Mouse (Mus musculus): Measurements from ENCODE around the gene Pum1. TPM values are rescaled to one million over a fixed set of nuclear protein-coding genes. Genes with fewer than 3 reads are reported as not detected.
"Not testable (repeated sequence)": the region's sequence is repeated elsewhere in the genome, so short reads cannot be mapped to it uniquely, and the experiment has no call there.

Gene Pum1
- polyA plus RNA-seq, 1 experiment: not detected

GRCm38 (mm10) chr4:130664414-130665029, 1.4 kb downstream of the Pum1 start:
- WGBS: 1% methylated on average over 7 of the region's 7 CpGs
- H3K4me3 ChIP-seq (ENCODE audit: insufficient read depth, low read depth, low read length): peak overlapping the region; percentile 97
- no peak overlapping the region for H3K27ac ChIP-seq (ENCODE audit: insufficient read depth, low read depth, low read length)
- H3K4me1 ChIP-seq (ENCODE audit: control insufficient read depth, insufficient read depth, low read length): peaks cover 9% of the 10 kb centered on the region
- no peak for TF ChIP-seq POLR2A (IDR thresholded peaks at IDR 0.05; ENCODE audit: insufficient read depth, low read depth, low read length)

- TF ChIP-seq CTCF (IDR thresholded peaks at IDR 0.05; ENCODE audit: insufficient read depth, low read depth, low read length) (no peak), POLR2A (IDR thresholded peaks at IDR 0.05; ENCODE audit: insufficient read depth, low read depth, low read length) (no peak)
- Histone ChIP-seq H3K4me3 (ENCODE audit: insufficient read depth, low read depth, low read length) (no peak overlapping the region), H3K27ac (ENCODE audit: insufficient read depth, low read depth, low read length) (no peak overlapping the region), H3K4me1 (ENCODE audit: control insufficient read depth, insufficient read depth, low read length) (peaks cover 9% of the 10 kb centered on the region)
- WGBS: 5% methylated on average over 1 of the region's 1 CpGs
Measured at GRCm38 (mm10) chr4:130665176-130665575, 2.1 kb downstream of the Pum1 start.

GRCm38 (mm10) chr4:130667686-130668085, 4.6 kb downstream of the Pum1 start:
- WGBS: 50% methylated on average over 2 of the region's 2 CpGs
- Histone ChIP-seq H3K4me1 (ENCODE audit: control insufficient read depth, insufficient read depth, low read length) (peaks cover 9% of the 10 kb centered on the region), H3K4me3 (ENCODE audit: insufficient read depth, low read depth, low read length) (no peak overlapping the region), H3K27ac (ENCODE audit: insufficient read depth, low read depth, low read length) (no peak overlapping the region)
- TF ChIP-seq POLR2A (IDR thresholded peaks at IDR 0.05; ENCODE audit: insufficient read depth, low read depth, low read length) (no peak), CTCF (IDR thresholded peaks at IDR 0.05; ENCODE audit: insufficient read depth, low read depth, low read length) (no peak)

- TF ChIP-seq POLR2A (IDR thresholded peaks at IDR 0.05; ENCODE audit: insufficient read depth, low read depth, low read length) (no peak), CTCF (IDR thresholded peaks at IDR 0.05; ENCODE audit: insufficient read depth, low read depth, low read length) (no peak)
- no peak overlapping the region for H3K4me3 ChIP-seq (ENCODE audit: insufficient read depth, low read depth, low read length)
- peaks cover 9% of the 10 kb centered on the region for H3K4me1 ChIP-seq (ENCODE audit: control insufficient read depth, insufficient read depth, low read length)
- H3K27ac ChIP-seq (ENCODE audit: insufficient read depth, low read depth, low read length): no peak overlapping the region
- WGBS: 50% methylated on average over 2 of the region's 2 CpGs
Measured at GRCm38 (mm10) chr4:130668541-130668940, 5.4 kb downstream of the Pum1 start.

GRCm38 (mm10) chr4:130668991-130669390, 5.9 kb downstream of the Pum1 start:
- peaks cover 9% of the 10 kb centered on the region for H3K4me1 ChIP-seq (ENCODE audit: control insufficient read depth, insufficient read depth, low read length)
- no peak for TF ChIP-seq POLR2A (IDR thresholded peaks at IDR 0.05; ENCODE audit: insufficient read depth, low read depth, low read length)
- TF ChIP-seq CTCF (IDR thresholded peaks at IDR 0.05; ENCODE audit: insufficient read depth, low read depth, low read length): no peak
- WGBS: 20% methylated on average over 7 of the region's 7 CpGs
- no peak overlapping the region for H3K4me3 ChIP-seq (ENCODE audit: insufficient read depth, low read depth, low read length)
- H3K27ac ChIP-seq (ENCODE audit: insufficient read depth, low read depth, low read length): no peak overlapping the region

- 76% methylated on average over 5 of the region's 5 CpGs for WGBS
- not testable (repeated sequence) for H3K4me3 ChIP-seq (ENCODE audit: insufficient read depth, low read depth, low read length); H3K4me1 ChIP-seq (ENCODE audit: control insufficient read depth, insufficient read depth, low read length)
Measured at GRCm38 (mm10) chr4:130670023-130670422, 6.9 kb downstream of the Pum1 start.

GRCm38 (mm10) chr4:130671079-130671845, 8.1 kb downstream of the Pum1 start:
- WGBS: 85% methylated on average over 4 of the region's 4 CpGs
- H3K4me3 ChIP-seq (ENCODE audit: insufficient read depth, low read depth, low read length): no peak overlapping the region
- H3K27ac ChIP-seq (ENCODE audit: insufficient read depth, low read depth, low read length): no peak overlapping the region
- TF ChIP-seq CTCF (IDR thresholded peaks at IDR 0.05; ENCODE audit: insufficient read depth, low read depth, low read length): no peak
- TF ChIP-seq POLR2A (IDR thresholded peaks at IDR 0.05; ENCODE audit: insufficient read depth, low read depth, low read length): no peak
- peaks cover 6% of the 10 kb centered on the region for H3K4me1 ChIP-seq (ENCODE audit: control insufficient read depth, insufficient read depth, low read length)

More at GRCm38 (mm10) chr4:130670023-130670422, 6.9 kb downstream of the Pum1 start:
- H3K27ac ChIP-seq (ENCODE audit: insufficient read depth, low read depth, low read length): not testable (repeated sequence)

- H3K4me3 ChIP-seq (ENCODE audit: insufficient read depth, low read depth, low read length): no peak overlapping the region
- H3K27ac ChIP-seq (ENCODE audit: insufficient read depth, low read depth, low read length): no peak overlapping the region
- no peak for TF ChIP-seq POLR2A (IDR thresholded peaks at IDR 0.05; ENCODE audit: insufficient read depth, low read depth, low read length)
- TF ChIP-seq CTCF (IDR thresholded peaks at IDR 0.05; ENCODE audit: insufficient read depth, low read depth, low read length): no peak
- peaks cover 4% of the 10 kb centered on the region for H3K4me1 ChIP-seq (ENCODE audit: control insufficient read depth, insufficient read depth, low read length)
Measured at GRCm38 (mm10) chr4:130672161-130672560, 9.0 kb downstream of the Pum1 start.

- no peak overlapping the region for H3K4me3 ChIP-seq (ENCODE audit: insufficient read depth, low read depth, low read length)
- H3K27ac ChIP-seq (ENCODE audit: insufficient read depth, low read depth, low read length): no peak overlapping the region
- H3K4me1 ChIP-seq (ENCODE audit: control insufficient read depth, insufficient read depth, low read length): no peaks in the 10 kb centered on the region
- 75% methylated on average over 2 of the region's 2 CpGs for WGBS
- TF ChIP-seq CTCF (IDR thresholded peaks at IDR 0.05; ENCODE audit: insufficient read depth, low read depth, low read length) (no peak), POLR2A (IDR thresholded peaks at IDR 0.05; ENCODE audit: insufficient read depth, low read depth, low read length) (no peak)
Measured at GRCm38 (mm10) chr4:130676746-130677145, 13.6 kb downstream of the Pum1 start.

Measured in olfactory bulb, adult 2 months (tissue).